Mouse (Mus musculus) MEL (cell line): ENCODE measurements around the gene Ier2. TPM values are rescaled to one million over a fixed set of nuclear protein-coding genes. Genes with fewer than 3 reads are reported as not detected.

Experiments used
- DNase-seq: peaks from one replicate; pipeline ENCODE4 v3.0.0; 2011; ENCODE audit warnings: low read depth, low spot score
- H3K27ac ChIP-seq: 2 replicates; pipeline ENCODE4 v1.5.1; 2012; ENCODE audit warnings: low read depth, mild to moderate bottlenecking, control low read depth, low read length, moderate library complexity; ENCODE audit not compliant: control insufficient read depth
- H3K27me3 ChIP-seq, 2 experiments: fragments of 150-350 bp in 1 of 2; sonication (generic) in 1 of 2; 2 replicates each; pipeline ENCODE4 v1.6.1; 2012; ENCODE audit warnings: low read length in 2 of 2, mild to moderate bottlenecking in 2 of 2, improper control_type of control experiment in 1 of 2, moderate library complexity in 1 of 2; ENCODE audit not compliant: insufficient read depth in 2 of 2, control insufficient read depth in 1 of 2
- H3K36me3 ChIP-seq, 2 experiments: 2 replicates each; pipeline ENCODE4 v1.6.1; 2012 to 2014; ENCODE audit warnings: low read length in 2 of 2, improper control_type of control experiment in 1 of 2, inconsistent platforms in 1 of 2, mild to moderate bottlenecking in 1 of 2; ENCODE audit not compliant: insufficient read depth in 2 of 2, control insufficient read depth in 1 of 2
- H3K4me1 ChIP-seq, 2 experiments: fragments of 150-350 bp in 1 of 2; sonication (generic) in 1 of 2; 2 replicates each; pipeline ENCODE4 v1.6.1; 2012; ENCODE audit warnings: low read length in 2 of 2, improper control_type of control experiment in 1 of 2, mild to moderate bottlenecking in 1 of 2; ENCODE audit not compliant: insufficient read depth in 2 of 2, control insufficient read depth in 1 of 2
- H3K4me3 ChIP-seq, 2 experiments: fragments of 150-350 bp in 1 of 2; sonication (generic) in 1 of 2; 2 replicates each; pipeline ENCODE4 v1.5.1; 2012; ENCODE audit warnings: low read depth in 2 of 2, low read length in 2 of 2, mild to moderate bottlenecking in 2 of 2, moderate library complexity in 2 of 2, control low read depth in 1 of 2, improper control_type of control experiment in 1 of 2; ENCODE audit not compliant: control insufficient read depth in 1 of 2, insufficient read depth in 1 of 2
- H3K79me2 ChIP-seq: 2 replicates; pipeline ENCODE4 v1.6.1; 2012; ENCODE audit warnings: mild to moderate bottlenecking, low read length, moderate library complexity; ENCODE audit not compliant: control insufficient read depth, poor library complexity, insufficient read depth
- H3K9ac ChIP-seq: 2 replicates; pipeline ENCODE4 v1.6.1; 2012; ENCODE audit warnings: low read depth, mild to moderate bottlenecking, control low read depth, low read length, moderate library complexity; ENCODE audit not compliant: control insufficient read depth, poor library complexity, severe bottlenecking
- H3K9me3 ChIP-seq: fragments of 150-350 bp; sonication (generic); replicated peaks from 2 replicates; pipeline ENCODE4 v1.6.1; 2012; ENCODE audit warnings: mild to moderate bottlenecking, low read length, improper control_type of control experiment, moderate library complexity; ENCODE audit not compliant: insufficient read depth
- BHLHE40 ChIP-seq: IDR thresholded peaks from 2 replicates; pipeline ENCODE4 v1.6.1; 2012; ENCODE audit warnings: low read depth, mild to moderate bottlenecking, inconsistent platforms, low read length, improper control_type of control experiment, borderline replicate concordance
- CHD1 ChIP-seq: IDR thresholded peaks from 2 replicates; pipeline ENCODE4 v1.6.1; 2012; ENCODE audit warnings: low read depth, mild to moderate bottlenecking, inconsistent platforms, low read length, improper control_type of control experiment
- ELF1 ChIP-seq: IDR thresholded peaks from 2 replicates; pipeline ENCODE4 v1.6.1; 2014; ENCODE audit warnings: low read depth, mild to moderate bottlenecking, inconsistent platforms, low read length, improper control_type of control experiment, moderate library complexity
- ETS1 ChIP-seq: IDR thresholded peaks from 2 replicates; pipeline ENCODE4 v1.6.1; 2012; ENCODE audit warnings: low read depth, mild to moderate bottlenecking, inconsistent platforms, low read length, improper control_type of control experiment, moderate library complexity
- GABPA ChIP-seq: IDR thresholded peaks from 2 replicates; pipeline ENCODE4 v1.6.1; 2012; ENCODE audit warnings: low read depth, mild to moderate bottlenecking, inconsistent platforms, low read length, improper control_type of control experiment, moderate library complexity
- MAX ChIP-seq: IDR thresholded peaks from 2 replicates; pipeline ENCODE4 v1.6.1; 2011; ENCODE audit warnings: low read length, improper control_type of control experiment
- MAZ ChIP-seq: IDR thresholded peaks from 2 replicates; pipeline ENCODE4 v1.6.1; 2012; ENCODE audit warnings: low read depth, mild to moderate bottlenecking, inconsistent platforms, low read length, improper control_type of control experiment
- MXI1 ChIP-seq: IDR thresholded peaks from 2 replicates; pipeline ENCODE4 v1.6.1; 2011; ENCODE audit warnings: mild to moderate bottlenecking, low read depth, low read length, improper control_type of control experiment
- MYB ChIP-seq: IDR thresholded peaks from 2 replicates; pipeline ENCODE4 v1.6.1; 2011; ENCODE audit warnings: mild to moderate bottlenecking, low read depth, low read length, improper control_type of control experiment
- MYC ChIP-seq: IDR thresholded peaks from 2 replicates; pipeline ENCODE4 v1.6.1; 2011; ENCODE audit warnings: low read depth, mild to moderate bottlenecking, low read length, improper control_type of control experiment, moderate library complexity
- NRF1 ChIP-seq: IDR thresholded peaks from 2 replicates; pipeline ENCODE4 v1.6.1; 2014; ENCODE audit warnings: low read depth, mild to moderate bottlenecking, inconsistent platforms, low read length, improper control_type of control experiment, moderate library complexity; ENCODE audit not compliant: poor library complexity, insufficient read depth, severe bottlenecking
- POLR2A ChIP-seq, 2 experiments: IDR thresholded peaks; 2 replicates each; pipeline ENCODE4 v1.6.1; 2011 to 2012; ENCODE audit warnings: low read length in 2 of 2, mild to moderate bottlenecking in 2 of 2, control low read depth in 1 of 2, improper control_type of control experiment in 1 of 2, low read depth in 1 of 2, moderate library complexity in 1 of 2; ENCODE audit not compliant: control insufficient read depth in 1 of 2, insufficient read depth in 1 of 2, poor library complexity in 1 of 2
- POLR2AphosphoS2 ChIP-seq: IDR thresholded peaks from 2 replicates; pipeline ENCODE4 v1.6.1; 2011; ENCODE audit warnings: low read length, improper control_type of control experiment
- RAD21 ChIP-seq: IDR thresholded peaks from 2 replicates; pipeline ENCODE4 v1.6.1; 2011; ENCODE audit warnings: mild to moderate bottlenecking, low read depth, low read length, improper control_type of control experiment
- RCOR1 ChIP-seq: IDR thresholded peaks from 2 replicates; pipeline ENCODE4 v1.6.1; 2012; ENCODE audit warnings: low read depth, mild to moderate bottlenecking, inconsistent platforms, low read length, improper control_type of control experiment
- SMC3 ChIP-seq: IDR thresholded peaks from 2 replicates; pipeline ENCODE4 v1.6.1; 2011; ENCODE audit warnings: low read depth, low read length, improper control_type of control experiment
- TAL1 ChIP-seq: IDR thresholded peaks from 2 replicates; pipeline ENCODE4 v1.6.1; 2012; ENCODE audit warnings: mild to moderate bottlenecking, inconsistent platforms, low read length, moderate library complexity, mixed read lengths
- TBP ChIP-seq: IDR thresholded peaks from 2 replicates; pipeline ENCODE4 v1.8.0; 2011; ENCODE audit warnings: low read depth, low read length, improper control_type of control experiment
- TCF12 ChIP-seq: IDR thresholded peaks from 2 replicates; pipeline ENCODE4 v1.6.1; 2014; ENCODE audit warnings: low read depth, mild to moderate bottlenecking, inconsistent platforms, low read length, improper control_type of control experiment, moderate library complexity
- USF2 ChIP-seq, 2 experiments: IDR thresholded peaks; 2 replicates each; pipeline ENCODE4 v1.6.1; 2011 to 2012; ENCODE audit warnings: improper control_type of control experiment in 2 of 2, low read length in 2 of 2, borderline replicate concordance in 1 of 2, inconsistent platforms in 1 of 2, low read depth in 1 of 2, mild to moderate bottlenecking in 1 of 2; ENCODE audit not compliant: insufficient read depth in 1 of 2
- ZC3H11A ChIP-seq: IDR thresholded peaks from 2 replicates; pipeline ENCODE4 v1.6.1; 2012; ENCODE audit warnings: low read depth, mild to moderate bottlenecking, inconsistent platforms, low read length, improper control_type of control experiment
- ZNF384 ChIP-seq: IDR thresholded peaks from 2 replicates; pipeline ENCODE4 v1.6.1; 2012; ENCODE audit warnings: low read depth, mild to moderate bottlenecking, inconsistent platforms, low read length, improper control_type of control experiment
- polyA plus RNA-seq, 2 experiments: library from polyadenylated mRNA; stranded (reverse) in 1 of 2; unstranded in 1 of 2; fragments of >175 nt in 1 of 2; fragments of >200 nt in 1 of 2; gene quantifications; 2 replicates each; pipeline versions ENCODE4 v1.2.1 to v1.2.4; 2012; ENCODE audit warnings: low replicate concordance in 2 of 2, low read depth in 1 of 2; ENCODE audit not compliant: insufficient read length in 2 of 2, insufficient read depth in 1 of 2, missing spikeins in 1 of 2
- total RNA-seq: library from RNA; depleted of rRNA; stranded (reverse); fragments of 300-350 nt; gene quantifications from 2 replicates; pipeline ENCODE4 v1.2.3, GENCODE M21; 2012

Ier2 gene
- total and polyA plus RNA-seq, 3 experiments, result 22.5 to 258 (median 37.7) TPM

- DNase-seq, result no peak
- TF ChIP-seq ELF1 (no peak), RAD21 (no peak), GABPA (no peak), MAZ (no peak), POLR2A (IDR thresholded peaks at IDR 0.05; ENCODE audit: control insufficient read depth in 1 of 2, insufficient read depth in 1 of 2, low read depth in 1 of 2, low read length in 2 of 2, poor library complexity in 1 of 2) (no peak), POLR2AphosphoS2 (no peak), ZC3H11A (no peak), USF2 (IDR thresholded peaks at IDR 0.05; ENCODE audit: borderline replicate concordance in 1 of 2, insufficient read depth in 1 of 2, low read depth in 1 of 2, low read length in 2 of 2) (no peak), TAL1 (no peak), TCF12 (no peak), MAX (no peak), SMC3 (no peak), MYB (no peak), TBP (no peak), ZNF384 (no peak), MXI1 (no peak), NRF1 (no peak), CHD1 (no peak), BHLHE40 (no peak), RCOR1 (no peak)
- TF ChIP-seq, all 39 proteins: peak for 0
- peaks cover 5 to 22% of the 10 kb centered on the region in 2 experiments for H3K4me1 ChIP-seq
- H3K27ac ChIP-seq, result no peak overlapping the region
- no peak overlapping the region for H3K4me3 ChIP-seq
- H3K27me3 ChIP-seq, result no peaks in the 10 kb centered on the region
- H3K79me2 ChIP-seq, result peaks cover 1% of the 10 kb centered on the region; the same call in 1 of the 2 replicates
- H3K9ac ChIP-seq, result no peak overlapping the region
- no peaks in the 10 kb centered on the region for H3K9me3 ChIP-seq
- peaks cover 0 to 19% of the 10 kb centered on the region in 2 experiments; a peak in 2 of 4 replicates for H3K36me3 ChIP-seq
These were observed 9.5 kb downstream of the Ier2 start for GRCm38 (mm10) chr8:84653092-84653631.

GRCm38 (mm10) chr8:84650213-84650612 lies 12.4 kb downstream of the Ier2 start:
- no peak overlapping the region for H3K9ac ChIP-seq
- no peak overlapping the region for H3K4me3 ChIP-seq
- peaks cover 0 to 2% of the 10 kb centered on the region in 2 experiments; a peak in 1 of 4 replicates for H3K36me3 ChIP-seq

More at GRCm38 (mm10) chr8:84650213-84650612, 12.4 kb downstream of the Ier2 start:
- Histone ChIP-seq H3K9me3 (no peaks in the 10 kb centered on the region), H3K27ac (no peak overlapping the region), H3K79me2 (no peaks in the 10 kb centered on the region), H3K27me3 (no peaks in the 10 kb centered on the region), H3K4me1 (peaks cover 0 to 7% of the 10 kb centered on the region in 2 experiments; a peak in 1 of 4 replicates)
- TF ChIP-seq ETS1 (no peak), GABPA (no peak), MYC (no peak), USF2 (IDR thresholded peaks at IDR 0.05; ENCODE audit: borderline replicate concordance in 1 of 2, insufficient read depth in 1 of 2, low read depth in 1 of 2, low read length in 2 of 2) (no peak)
- DNase-seq, result no peak
